Mouse (Mus musculus) limb, embryonic 11.5 days (tissue): Measurements from ENCODE around the gene Ubb. TPM values are rescaled to one million over a fixed set of nuclear protein-coding genes. Genes with fewer than 3 reads are reported as not detected.
A peak's percentile ranks its signal among the peaks of the same experiment; 100 is the strongest.

ENCODE experiments used
- ATAC-seq: fragments of 200-750 bp; cut with Nextera tagmentation; 2 replicates; pipeline ENCODE4 v1.8.0; 2017; ENCODE audit warnings: low read depth; ENCODE audit not compliant: insufficient number of reproducible peaks, low FRiP score, low TSS enrichment
- DNase-seq: peaks from one replicate; pipeline ENCODE4 v3.0.0-alpha.2; 2015; ENCODE audit warnings: low spot score
- H3K27ac ChIP-seq: fragments of 300-500 bp; sonication (generic); replicated peaks from 2 replicates; pipeline ENCODE4 v1.5.1; 2014; ENCODE audit warnings: low read depth, mild to moderate bottlenecking, low read length
- H3K27me3 ChIP-seq: fragments of 300-500 bp; sonication (generic); 2 replicates; pipeline ENCODE4 v1.6.1; 2014; ENCODE audit warnings: mild to moderate bottlenecking, low read length, mixed read lengths; ENCODE audit not compliant: control insufficient read depth, insufficient read depth
- H3K36me3 ChIP-seq: fragments of 300-500 bp; sonication (generic); 2 replicates; pipeline ENCODE4 v1.6.1; 2014; ENCODE audit warnings: mild to moderate bottlenecking, low read length, moderate library complexity, mixed read lengths; ENCODE audit not compliant: control insufficient read depth, insufficient read depth
- H3K4me1 ChIP-seq: fragments of 300-500 bp; sonication (generic); 2 replicates; pipeline ENCODE4 v1.6.1; 2014; ENCODE audit warnings: low read length, mixed read lengths; ENCODE audit not compliant: control insufficient read depth, insufficient read depth
- H3K4me2 ChIP-seq: fragments of 300-500 bp; sonication (generic); 2 replicates; pipeline ENCODE4 v1.6.1; 2014; ENCODE audit warnings: low read depth, mild to moderate bottlenecking, moderate library complexity; ENCODE audit not compliant: severe bottlenecking
- H3K4me3 ChIP-seq: fragments of 300-500 bp; sonication (generic); 2 replicates; pipeline ENCODE4 v1.5.1; 2014; ENCODE audit warnings: low read depth, low read length
- H3K9ac ChIP-seq: fragments of 300-500 bp; sonication (generic); 2 replicates; pipeline ENCODE4 v1.6.1; 2014; ENCODE audit warnings: mild to moderate bottlenecking, low read length
- H3K9me3 ChIP-seq: fragments of 300-500 bp; sonication (generic); 2 replicates; pipeline ENCODE4 v1.6.1; 2016; ENCODE audit warnings: low read length; ENCODE audit not compliant: control insufficient read depth
- WGBS: fragments of 180-500 bp; shearing (Covaris S2); extraction: QIAGEN DNeasy Blood & Tissue Kit; methylation state at CpG from one replicate; pipeline ENCODE4 v1.1.7; 2014; 5-methylcytosine and 5-hydroxymethylcytosine counted together
- polyA plus RNA-seq: library from polyadenylated mRNA; unstranded; fragments of >200 nt; fragmentation: Nextera tagmentation; extraction: Ambion mirVana; gene quantifications from 2 replicates; pipeline ENCODE4 v1.2.1, GENCODE M21; 2014

Gene Ubb
- polyA plus RNA-seq, 1 experiment from 2014 or later, result 3,837 TPM

DNA sequence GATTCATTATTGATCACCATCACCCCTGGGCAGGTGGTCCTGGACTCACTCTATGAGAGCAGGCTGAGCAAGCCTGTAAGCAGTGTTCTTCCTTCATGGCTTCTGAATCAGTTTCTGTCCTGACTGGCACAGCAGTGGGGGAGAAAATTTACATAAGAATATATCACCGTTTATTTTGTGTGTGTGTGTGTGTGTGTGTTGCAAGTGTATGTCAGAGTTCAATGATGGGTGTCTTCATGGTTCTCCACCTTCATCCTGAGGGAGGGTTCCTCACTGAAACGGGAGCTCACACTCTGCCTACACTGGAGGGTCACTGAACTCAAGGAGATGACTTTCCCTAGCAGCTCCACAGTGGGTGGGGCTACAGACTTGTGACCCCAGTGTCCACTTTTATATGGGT lies 10.0 kb upstream of the Ubb start:
- H3K9ac ChIP-seq, result no peak overlapping the region
- WGBS, result 53% methylated on average over 2 of the region's 2 CpGs
- ATAC-seq, result no peak

DNA sequence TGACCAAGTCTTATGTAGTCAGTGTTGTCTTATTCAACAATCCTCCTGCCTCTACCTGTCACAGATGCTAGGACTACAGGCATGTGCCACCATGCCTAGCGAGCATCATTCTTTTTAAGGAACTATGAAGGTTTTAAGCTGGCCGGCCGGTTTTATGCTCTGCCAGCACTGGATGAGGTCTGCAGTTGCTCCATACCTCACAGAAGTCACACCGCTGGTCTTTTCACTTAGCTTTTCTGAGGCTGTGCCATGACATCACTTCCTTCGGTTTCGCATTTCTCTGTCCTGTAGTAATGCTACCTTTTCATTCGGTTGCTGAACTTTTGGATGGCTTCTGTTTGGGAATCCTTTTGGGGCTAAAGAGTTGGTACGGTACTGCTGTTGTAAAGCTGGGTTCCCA lies 9.4 kb upstream of the Ubb start:
- WGBS, result 81% methylated on average over 8 of the region's 8 CpGs
- H3K36me3 ChIP-seq, result no peaks in the 10 kb centered on the region
- DNase-seq, result no peak
- H3K4me2 ChIP-seq, result no peak overlapping the region
- H3K27ac ChIP-seq, result no peak overlapping the region
- H3K4me1 ChIP-seq, result no peaks in the 10 kb centered on the region
- H3K4me3 ChIP-seq, result no peak overlapping the region
- no peak overlapping the region for H3K9ac ChIP-seq
- ATAC-seq, result no peak
- 0 out of 2 replicates have a peak, but pooled peaks cover 3% of the 10 kb centered on the region for H3K27me3 ChIP-seq
- H3K9me3 ChIP-seq, result no peaks in the 10 kb centered on the region

More for the DNA sequence above, 10.0 kb upstream of the Ubb start:
- Histone ChIP-seq H3K4me2 (no peak overlapping the region), H3K27me3 (0 out of 2 replicates have a peak, but pooled peaks cover 3% of the 10 kb centered on the region), H3K4me3 (no peak overlapping the region), H3K36me3 (no peaks in the 10 kb centered on the region), H3K9me3 (no peaks in the 10 kb centered on the region), H3K27ac (no peak overlapping the region), H3K4me1 (no peaks in the 10 kb centered on the region)
- no peak for DNase-seq

DNA sequence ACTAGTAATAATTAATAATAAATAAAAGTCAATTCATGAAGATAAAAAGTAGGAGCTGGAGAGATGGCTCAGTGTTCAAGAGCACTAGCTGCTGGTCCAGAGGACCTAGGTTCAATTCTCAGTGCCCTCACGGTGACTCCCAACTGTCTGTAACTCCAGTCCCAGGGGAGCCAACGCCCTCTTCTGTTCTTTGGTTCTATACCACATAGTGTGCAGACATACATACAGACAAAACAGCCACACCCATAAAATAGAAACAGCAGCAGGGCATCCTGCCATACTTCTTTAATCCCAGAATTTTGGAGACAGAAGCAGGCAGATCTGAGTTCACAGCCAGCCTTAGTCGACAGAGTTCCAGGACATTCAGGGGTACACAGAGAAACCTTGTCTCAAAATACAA lies 7.0 kb upstream of the Ubb start:
- Histone ChIP-seq H3K27me3 (0 out of 2 replicates have a peak, but pooled peaks cover 3% of the 10 kb centered on the region), H3K4me1 (no peaks in the 10 kb centered on the region), H3K4me2 (no peak overlapping the region), H3K9me3 (no peaks in the 10 kb centered on the region), H3K9ac (no peak overlapping the region), H3K27ac (no peak overlapping the region), H3K36me3 (no peaks in the 10 kb centered on the region), H3K4me3 (no peak overlapping the region)
- DNase-seq, result no peak
- no peak for ATAC-seq
- 89% methylated on average over 3 of the region's 3 CpGs for WGBS

DNA sequence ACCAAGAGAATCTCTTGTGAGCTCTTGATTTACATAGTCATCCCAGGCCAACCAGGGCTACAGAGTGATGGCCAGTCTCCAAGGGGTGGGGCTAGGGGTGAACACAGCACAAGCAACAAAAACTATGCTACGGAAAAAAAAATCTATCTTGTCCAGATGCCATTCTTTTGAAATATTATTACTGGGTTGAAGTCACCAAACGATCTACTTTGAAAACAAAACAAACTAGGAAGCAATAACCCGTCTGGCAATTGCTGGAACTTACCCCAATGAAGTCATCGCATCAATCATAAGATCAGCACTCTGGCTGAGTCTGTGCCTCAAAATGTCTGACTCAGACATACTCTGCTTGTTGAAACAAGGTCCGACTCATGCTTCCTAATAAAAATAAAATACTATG lies 1.2 kb upstream of the Ubb start:
- WGBS, result 29% methylated on average over 5 of the region's 5 CpGs
- Histone ChIP-seq H3K9me3 (no peaks in the 10 kb centered on the region), H3K4me3 (peak overlapping the region; percentile 77; the same call in 1 of the 2 replicates), H3K27ac (no peak overlapping the region), H3K36me3 (peaks cover 7% of the 10 kb centered on the region; the same call in 1 of the 2 replicates), H3K4me2 (peak overlapping the region; percentile 77), H3K4me1 (peaks cover 10% of the 10 kb centered on the region), H3K27me3 (no peaks in the 10 kb centered on the region), H3K9ac (no peak overlapping the region; the same call in 1 of the 2 replicates)
- DNase-seq, result peak; percentile 25
- no peak for ATAC-seq

DNA sequence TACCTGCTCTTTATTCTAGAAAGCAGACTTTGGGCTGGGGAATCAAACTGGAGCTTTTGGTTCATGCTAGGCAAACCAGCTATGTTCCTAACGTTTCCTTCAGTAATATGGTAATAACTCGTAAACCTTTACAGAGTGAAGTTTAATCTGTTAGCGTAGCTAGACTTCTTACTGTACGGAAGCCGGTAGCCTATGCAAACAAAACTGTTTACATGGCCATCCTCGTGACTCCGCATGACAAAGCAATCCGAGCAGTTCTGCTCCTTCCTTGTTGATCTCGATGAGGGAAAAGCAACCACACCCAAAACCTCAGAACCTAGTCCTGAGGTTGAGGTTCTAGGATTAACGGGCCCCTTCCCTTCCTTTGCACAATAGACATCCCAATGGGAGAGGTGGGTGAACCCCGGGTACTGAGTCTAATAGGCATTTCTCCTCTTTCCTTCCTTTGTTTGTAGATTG lies 715 bp upstream of the Ubb start:
- H3K4me2 ChIP-seq, result peak overlapping the region; percentile 77
- peak overlapping the region; percentile 94 for H3K9ac ChIP-seq
- peak overlapping the region; percentile 77 for H3K4me3 ChIP-seq
- peak; percentile 71 for DNase-seq
- peaks cover 11% of the 10 kb centered on the region; the same call in 1 of the 2 replicates for H3K36me3 ChIP-seq
- H3K27me3 ChIP-seq, result no peaks in the 10 kb centered on the region
- 9% methylated on average over 11 of the region's 11 CpGs for WGBS
- peak overlapping the region; percentile 87 for H3K27ac ChIP-seq
- no peaks in the 10 kb centered on the region for H3K9me3 ChIP-seq
- ATAC-seq, result no peak
- H3K4me1 ChIP-seq, result peaks cover 10% of the 10 kb centered on the region

DNA sequence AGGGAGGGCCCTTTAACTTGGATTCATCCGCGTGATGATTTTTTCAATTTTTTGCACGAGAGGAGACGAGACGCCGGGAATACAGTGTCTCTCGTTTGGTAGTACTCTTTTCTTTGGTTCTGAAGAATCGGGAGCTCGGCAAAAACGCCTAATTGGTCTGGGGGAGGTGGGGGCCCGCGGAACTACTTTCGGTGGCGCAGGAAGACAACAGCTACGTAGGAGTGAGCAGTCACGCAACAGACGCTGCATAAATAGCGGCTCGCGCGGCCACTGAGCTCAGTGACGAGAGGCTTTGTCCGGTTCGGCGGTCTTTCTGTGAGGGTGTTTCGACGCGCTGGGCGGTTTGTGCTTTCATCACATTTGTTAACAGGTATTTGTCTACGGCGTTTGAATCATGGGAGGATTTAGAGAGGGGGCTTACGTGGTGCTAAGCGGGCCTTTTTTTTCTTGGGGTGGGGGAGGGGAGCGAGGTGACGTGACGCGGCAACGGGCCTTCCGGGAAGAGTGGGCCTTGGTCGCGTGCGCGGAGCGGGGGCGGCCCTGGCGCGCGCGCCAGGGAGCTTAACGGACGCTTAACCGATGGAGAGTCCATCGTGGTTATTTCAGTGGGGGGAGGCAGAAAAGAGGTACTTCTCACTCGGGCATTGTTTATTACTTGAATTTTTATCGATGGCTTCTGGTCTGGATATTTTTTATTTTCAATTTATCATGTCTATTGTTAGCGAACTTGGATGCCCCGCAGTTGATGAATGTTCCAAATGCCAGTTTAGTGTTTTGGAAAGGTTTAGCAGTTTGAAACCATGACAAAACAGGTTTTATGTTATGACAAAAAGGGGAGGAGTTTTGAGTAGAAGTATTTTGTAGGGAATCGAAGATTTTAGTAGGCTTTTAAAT lies 502 bp downstream of the Ubb start:
- Histone ChIP-seq H3K27ac (peak overlapping the region; percentile 81), H3K36me3 (peaks cover 11% of the 10 kb centered on the region; the same call in 1 of the 2 replicates), H3K4me2 (peak overlapping the region; percentile 77), H3K9ac (peak overlapping the region; percentile 94), H3K27me3 (no peaks in the 10 kb centered on the region), H3K9me3 (no peaks in the 10 kb centered on the region), H3K4me3 (peak overlapping the region; percentile 77), H3K4me1 (peaks cover 10% of the 10 kb centered on the region)
- peak; percentile 93 for DNase-seq
- ATAC-seq, result peak; percentile 76
- under 1% methylated on average over 58 of the region's 58 CpGs for WGBS

DNA sequence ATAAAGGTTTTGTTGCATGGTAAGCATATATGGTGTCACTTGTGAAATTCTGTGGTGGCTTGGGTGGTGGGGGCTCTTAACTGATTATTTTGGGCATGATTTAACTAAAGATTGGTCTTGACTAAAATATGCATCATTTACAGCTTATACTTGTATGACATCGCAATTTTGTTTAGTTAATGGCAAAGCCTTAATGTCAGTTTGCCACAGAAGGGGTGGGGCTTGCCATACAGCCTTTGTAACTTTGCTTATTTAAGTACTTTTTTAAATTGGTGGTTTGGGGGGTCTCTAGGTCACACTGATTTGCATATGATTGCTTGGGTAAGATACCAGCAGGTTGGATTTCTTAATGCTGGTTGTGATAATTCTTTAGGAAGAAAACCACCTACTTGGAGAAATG lies 2.2 kb downstream of the Ubb start:
- ATAC-seq (no peak), DNase-seq (no peak)
- Histone ChIP-seq H3K4me3 (peak overlapping the region; percentile 42), H3K9ac (no peak overlapping the region), H3K27ac (no peak overlapping the region), H3K4me2 (peak overlapping the region; percentile 70), H3K27me3 (no peaks in the 10 kb centered on the region), H3K9me3 (no peaks in the 10 kb centered on the region), H3K4me1 (peaks cover 10% of the 10 kb centered on the region), H3K36me3 (peaks cover 11% of the 10 kb centered on the region; the same call in 1 of the 2 replicates)
- 39% methylated on average over 1 of the region's 1 CpGs for WGBS

DNA sequence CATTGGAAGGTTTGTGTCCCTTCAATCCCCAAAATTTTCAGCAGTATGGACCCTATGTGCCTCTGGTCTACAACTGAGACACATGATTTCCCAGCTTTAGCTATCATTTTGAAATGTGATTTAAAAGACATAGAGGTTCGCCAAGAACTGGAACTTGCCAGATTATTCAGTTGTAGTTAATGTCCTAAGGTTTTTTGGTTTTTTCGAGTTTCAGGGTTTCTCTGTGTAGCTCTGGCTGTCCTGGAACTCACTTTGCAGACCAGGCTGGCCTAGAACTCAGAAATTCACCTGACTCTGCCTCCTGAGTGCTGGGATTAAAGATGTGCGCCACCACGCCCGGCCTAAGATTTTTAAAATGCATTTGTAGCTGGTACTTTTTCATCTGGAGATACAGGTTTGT lies 2.7 kb downstream of the Ubb start:
- peak overlapping the region; percentile 70 for H3K4me2 ChIP-seq
- H3K4me3 ChIP-seq, result peak overlapping the region; percentile 42
- DNase-seq (no peak), ATAC-seq (no peak)
- H3K27me3 ChIP-seq, result no peaks in the 10 kb centered on the region
- H3K9me3 ChIP-seq, result no peaks in the 10 kb centered on the region
- H3K4me1 ChIP-seq, result peaks cover 10% of the 10 kb centered on the region
- H3K9ac ChIP-seq, result no peak overlapping the region
- 82% methylated on average over 5 of the region's 5 CpGs for WGBS
- peaks cover 11% of the 10 kb centered on the region; the same call in 1 of the 2 replicates for H3K36me3 ChIP-seq
- no peak overlapping the region for H3K27ac ChIP-seq
